Mouse (Mus musculus): ENCODE measurements at regions not wholly inside any gene's neighbourhood (a gene's known extent, or its start where the extent isn't known, plus 50 kb on each side); places are given as distances from the start of the nearest gene placed in this dataset.

DNA sequence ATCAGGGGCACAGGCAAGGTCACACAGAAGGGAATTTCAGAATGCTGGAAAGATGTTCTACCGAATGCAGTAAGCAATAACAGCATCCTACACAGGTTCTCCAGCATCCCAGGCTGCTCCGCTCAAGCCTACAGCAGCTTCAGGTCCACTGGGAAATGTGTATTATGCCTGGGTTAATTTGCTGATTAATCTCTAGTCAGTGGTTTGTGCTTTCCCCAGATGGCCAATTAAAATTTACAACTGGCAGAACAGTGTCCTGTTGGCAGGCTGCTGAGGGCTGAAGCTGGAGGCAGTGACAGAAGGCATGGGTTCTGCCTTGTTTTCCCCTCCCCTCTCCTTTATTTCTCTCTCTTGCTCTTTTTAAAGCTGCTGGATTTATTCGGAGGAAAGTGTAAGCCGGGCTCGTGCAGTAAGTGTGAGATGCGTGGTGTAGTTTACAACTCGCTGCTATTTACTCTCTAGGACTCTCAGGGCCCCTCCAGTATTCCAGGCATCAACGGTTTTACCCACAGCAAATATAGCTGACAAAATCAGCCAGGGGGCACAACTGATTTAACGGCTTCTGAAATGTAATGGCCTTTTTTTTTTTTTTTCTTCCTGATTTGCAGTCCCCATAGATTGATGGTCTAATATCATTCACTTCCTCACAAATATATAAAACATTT is 360.4 kb downstream of the Gpd2 start:
- TF ChIP-seq CTCF (IDR thresholded peaks at IDR 0.05; ENCODE audit: control insufficient read depth, insufficient read depth, low read length) (no peak), POLR2A (IDR thresholded peaks at IDR 0.05; ENCODE audit: borderline replicate concordance, control insufficient read depth, low read depth, low read length) (no peak)
